Mouse (Mus musculus): ENCODE measurements around the gene Fblim1.
A peak's percentile ranks its signal among the peaks of the same experiment; 100 is the strongest.
"Not testable (repeated sequence)": the region's sequence is repeated elsewhere in the genome, so short reads cannot be mapped to it uniquely, and the experiment has no call there.

The Fblim1 gene

GRCm38 (mm10) chr4:141598894-141599250, 7.0 kb downstream of the Fblim1 start:
- no peak for DNase-seq

- no peak for DNase-seq
Observed at GRCm38 (mm10) chr4:141598199-141598893, 7.5 kb downstream of the Fblim1 start.

GRCm38 (mm10) chr4:141596700-141597328, 9.1 kb downstream of the Fblim1 start:
- no peak for DNase-seq

GRCm38 (mm10) chr4:141595605-141596268, 10.2 kb downstream of the Fblim1 start:
- DNase-seq, result no peak

GRCm38 (mm10) chr4:141595138-141595537, 10.8 kb downstream of the Fblim1 start:
- DNase-seq, result no peak

- DNase-seq, result peak; percentile 39 to 49
Observed at GRCm38 (mm10) chr4:141591547-141591946, 14.3 kb downstream of the Fblim1 start.

- no peak for DNase-seq
Observed at GRCm38 (mm10) chr4:141583919-141584318, 22.0 kb downstream of the Fblim1 start.

GRCm38 (mm10) chr4:141581051-141581450, 24.8 kb downstream of the Fblim1 start:
- no peak for DNase-seq

GRCm38 (mm10) chr4:141578833-141579232, 27.1 kb downstream of the Fblim1 start:
- DNase-seq, result no peak

- DNase-seq, result no peak
Observed at GRCm38 (mm10) chr4:141576877-141577276, 29.0 kb downstream of the Fblim1 start.

- no peak for DNase-seq
Observed at GRCm38 (mm10) chr4:141576404-141576803, 29.5 kb downstream of the Fblim1 start.

GRCm38 (mm10) chr4:141574789-141575702, 30.9 kb downstream of the Fblim1 start:
- DNase-seq, result peak; percentile 78 to 83

- no peak for DNase-seq
Observed at GRCm38 (mm10) chr4:141573359-141573966, 32.4 kb downstream of the Fblim1 start.

GRCm38 (mm10) chr4:141572668-141573358, 33.1 kb downstream of the Fblim1 start:
- no peak for DNase-seq

- no peak for DNase-seq
Observed at GRCm38 (mm10) chr4:141571934-141572333, 34.0 kb downstream of the Fblim1 start.

GRCm38 (mm10) chr4:141571337-141571739, 34.6 kb downstream of the Fblim1 start:
- DNase-seq, result no peak

GRCm38 (mm10) chr4:141570821-141571220, 35.1 kb downstream of the Fblim1 start:
- DNase-seq, result no peak

- DNase-seq, result no peak
Observed at GRCm38 (mm10) chr4:141570004-141570403, 35.9 kb downstream of the Fblim1 start.

GRCm38 (mm10) chr4:141568966-141569365, 36.9 kb downstream of the Fblim1 start:
- DNase-seq, result no peak

GRCm38 (mm10) chr4:141567174-141567573, 38.7 kb downstream of the Fblim1 start:
- not testable (repeated sequence) for DNase-seq

- DNase-seq, result no peak
Observed at GRCm38 (mm10) chr4:141566187-141566586, 39.7 kb downstream of the Fblim1 start.

GRCm38 (mm10) chr4:141565325-141565724, 40.6 kb downstream of the Fblim1 start:
- no peak for DNase-seq
